Mouse (Mus musculus) lung, postnatal 4 days (tissue): ENCODE data around the gene Txndc11.

Source experiments
- DNase-seq, 2 experiments: peaks; one replicate each; pipeline ENCODE4 v3.0.0; 2021

Txndc11 gene

GRCm38 (mm10) chr16:11064341-11064740 is 70.1 kb downstream of the Txndc11 start:
- DNase-seq = no peak

- DNase-seq = peak; percentile 83 to 92
These were observed 71.4 kb downstream of the Txndc11 start for GRCm38 (mm10) chr16:11062794-11063721.

GRCm38 (mm10) chr16:11060645-11061044 is 73.8 kb downstream of the Txndc11 start, which contains the start of gene Snn:
Gene Snn, plus strand, starts transcription at chr16:11060945.
- DNase-seq = no peak

GRCm38 (mm10) chr16:11055916-11056315 is 78.5 kb downstream of the Txndc11 start:
- no peak for DNase-seq

- peak in 1 of 2 experiments; percentile 65 for DNase-seq
These were observed 79.6 kb downstream of the Txndc11 start for GRCm38 (mm10) chr16:11054871-11055270.

- DNase-seq = no peak
These were observed 80.0 kb downstream of the Txndc11 start for GRCm38 (mm10) chr16:11054409-11054808.

- DNase-seq = no peak
These were observed 83.3 kb downstream of the Txndc11 start for GRCm38 (mm10) chr16:11051134-11051533.

GRCm38 (mm10) chr16:11050226-11050625 is 84.2 kb downstream of the Txndc11 start:
- DNase-seq = no peak

- DNase-seq = peak; percentile 30 to 34
These were observed 87.3 kb downstream of the Txndc11 start for GRCm38 (mm10) chr16:11047130-11047529.

- DNase-seq = peak; percentile 22 to 47
These were observed 88.0 kb downstream of the Txndc11 start for GRCm38 (mm10) chr16:11046437-11046836.

GRCm38 (mm10) chr16:11043239-11043638 is 91.2 kb downstream of the Txndc11 start:
- no peak for DNase-seq

GRCm38 (mm10) chr16:11040603-11041002 is 93.8 kb downstream of the Txndc11 start:
- no peak for DNase-seq

GRCm38 (mm10) chr16:11035790-11036431 is 98.5 kb downstream of the Txndc11 start:
- peak; percentile 71 to 84 for DNase-seq

- DNase-seq = no peak
These were observed 99.2 kb downstream of the Txndc11 start for GRCm38 (mm10) chr16:11035273-11035672.

GRCm38 (mm10) chr16:11034193-11034803 is 100.2 kb downstream of the Txndc11 start:
- DNase-seq = peak; percentile 85 to 91

- DNase-seq = no peak
These were observed 103.1 kb downstream of the Txndc11 start for GRCm38 (mm10) chr16:11031320-11031719.

GRCm38 (mm10) chr16:11030844-11031243 is 103.6 kb downstream of the Txndc11 start:
- DNase-seq = no peak

- DNase-seq = no peak
These were observed 106.2 kb downstream of the Txndc11 start for GRCm38 (mm10) chr16:11028206-11028605.
